Mouse (Mus musculus): ENCODE data around the gene Rbfox3.

GRCm38 (mm10) chr11:118906824-118907470 is 4.5 kb downstream of the Rbfox3 start:
- TF ChIP-seq GATA1 (IDR thresholded peaks at IDR 0.05; ENCODE audit: borderline replicate concordance, low read length) = no peak
- TF ChIP-seq FLI1 (IDR thresholded peaks at IDR 0.05; ENCODE audit: low read length) = no peak
